Mouse (Mus musculus) hindbrain, embryonic 15.5 days (tissue): ENCODE data around the gene Gm1113. TPM values are rescaled to one million over a fixed set of nuclear protein-coding genes. Genes with fewer than 3 reads are reported as not detected.

ENCODE experiments used
- ATAC-seq: fragments of 200-750 bp; cut with Nextera tagmentation; 2 replicates; pipeline ENCODE4 v1.8.0; 2017; ENCODE audit warnings: low read depth, moderate number of reproducible peaks, moderate TSS enrichment; ENCODE audit not compliant: low FRiP score
- H3K27ac ChIP-seq: fragments of 300-500 bp; sonication (generic); replicated peaks from 2 replicates; pipeline ENCODE4 v1.5.1; 2015; ENCODE audit warnings: mild to moderate bottlenecking, inconsistent platforms
- H3K27me3 ChIP-seq: fragments of 300-500 bp; sonication (generic); 2 replicates; pipeline ENCODE4 v1.6.1; 2015; ENCODE audit warnings: control low read depth, inconsistent platforms
- H3K36me3 ChIP-seq: fragments of 300-500 bp; sonication (generic); 2 replicates; pipeline ENCODE4 v1.6.1; 2015; ENCODE audit warnings: control low read depth, inconsistent platforms
- H3K4me1 ChIP-seq: fragments of 300-500 bp; sonication (generic); replicated peaks from 2 replicates; pipeline ENCODE4 v1.6.1; 2015; ENCODE audit warnings: control low read depth, inconsistent platforms
- H3K4me2 ChIP-seq: fragments of 300-500 bp; sonication (generic); 2 replicates; pipeline ENCODE4 v1.6.1; 2015; ENCODE audit warnings: moderate library complexity, mild to moderate bottlenecking, inconsistent platforms
- H3K4me3 ChIP-seq: fragments of 300-500 bp; sonication (generic); 2 replicates; pipeline ENCODE4 v1.5.1; 2015; ENCODE audit warnings: mild to moderate bottlenecking, inconsistent platforms
- H3K9ac ChIP-seq: fragments of 300-500 bp; sonication (generic); 2 replicates; pipeline ENCODE4 v1.6.1; 2015; ENCODE audit warnings: inconsistent platforms
- H3K9me3 ChIP-seq: fragments of 300-500 bp; sonication (generic); 2 replicates; pipeline ENCODE4 v1.6.1; 2016; ENCODE audit warnings: control low read depth, inconsistent platforms
- WGBS: fragments of 180-500 bp; shearing (Covaris S2); methylation state at CpG from one replicate; pipeline ENCODE4 v1.1.7; 2015; 5-methylcytosine and 5-hydroxymethylcytosine counted together
- polyA plus RNA-seq: library from polyadenylated mRNA; unstranded; fragments of >200 nt; fragmentation: Nextera tagmentation; extraction: Ambion mirVana; gene quantifications from 2 replicates; pipeline ENCODE4 v1.2.1, GENCODE M21; 2015

Gene Gm1113
- polyA plus RNA-seq, 1 experiment from 2014 or later = not detected

DNA sequence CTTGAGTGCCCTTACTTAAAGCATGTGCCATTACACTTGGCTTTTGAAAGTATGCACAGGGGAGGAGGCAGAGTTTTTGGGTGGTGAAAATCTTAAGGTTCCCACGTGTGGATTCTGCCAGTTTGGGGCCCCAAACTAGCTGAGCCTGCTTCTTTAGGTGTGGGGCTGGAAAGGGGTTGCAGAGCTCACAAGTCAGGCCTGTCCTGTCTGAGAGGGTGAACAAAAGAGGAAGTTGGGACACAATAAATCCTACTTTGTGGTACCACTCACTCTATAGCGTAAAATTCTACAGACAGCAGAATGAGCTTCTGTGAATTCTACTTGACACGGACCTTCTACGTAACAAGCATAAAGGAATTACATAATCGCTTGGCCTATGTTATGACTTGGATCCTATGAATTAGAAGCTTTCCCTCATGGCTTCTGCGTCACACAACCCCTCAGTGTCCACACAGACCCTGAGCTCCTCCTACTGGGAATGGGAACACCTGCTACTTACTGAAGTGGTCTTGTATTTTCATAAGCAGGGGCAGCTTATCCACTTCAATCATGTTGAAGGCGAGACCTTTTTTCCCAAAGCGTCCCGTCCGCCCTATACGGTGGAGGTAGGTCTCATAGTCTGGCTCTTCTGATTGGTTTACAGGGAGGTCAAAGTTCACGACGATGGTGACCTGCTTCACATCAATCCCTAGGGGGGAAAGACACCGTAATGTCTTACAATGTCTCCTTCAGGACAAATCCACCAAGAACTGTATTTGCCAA, 25.2 kb upstream of the Gm1113 start:
- Histone ChIP-seq H3K4me1 (no peaks in the 10 kb centered on the region), H3K27ac (no peak overlapping the region), H3K27me3 (no peaks in the 10 kb centered on the region), H3K36me3 (peaks cover 46% of the 10 kb centered on the region), H3K4me2 (no peak overlapping the region), H3K4me3 (no peak overlapping the region), H3K9me3 (no peaks in the 10 kb centered on the region), H3K9ac (no peak overlapping the region)
- no peak for ATAC-seq
- WGBS = 88% methylated on average over 14 of the region's 14 CpGs

GRCm38 (mm10) chr9:35541941-35542340, 23.9 kb upstream of the Gm1113 start:
- Histone ChIP-seq H3K27ac (no peak overlapping the region), H3K4me2 (no peak overlapping the region), H3K4me1 (no peaks in the 10 kb centered on the region), H3K9me3 (no peaks in the 10 kb centered on the region), H3K4me3 (no peak overlapping the region), H3K27me3 (no peaks in the 10 kb centered on the region), H3K9ac (no peak overlapping the region), H3K36me3 (peaks cover 43% of the 10 kb centered on the region)
- 73% methylated on average over 6 of the region's 6 CpGs for WGBS
- no peak for ATAC-seq

DNA sequence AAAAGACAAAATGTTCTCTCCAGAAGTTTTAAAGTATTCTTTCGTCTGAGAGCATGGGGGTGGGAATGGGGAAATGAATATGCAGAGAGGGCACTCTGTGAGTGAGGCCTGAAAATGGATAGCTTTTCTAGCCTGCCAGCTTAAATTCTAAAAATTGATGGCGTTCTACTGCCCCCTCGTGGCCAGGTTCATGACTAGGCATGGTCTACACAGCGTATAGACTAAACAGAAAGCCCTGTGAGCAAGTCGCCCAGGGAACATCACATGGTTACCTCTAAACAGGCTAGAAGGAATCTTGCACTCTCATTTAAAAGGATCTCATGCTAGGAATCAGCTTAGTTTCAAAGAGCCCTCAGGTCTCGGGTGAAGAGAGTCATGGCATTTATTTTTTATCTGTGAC, 23.4 kb upstream of the Gm1113 start:
- Histone ChIP-seq H3K9me3 (no peaks in the 10 kb centered on the region), H3K4me1 (no peaks in the 10 kb centered on the region), H3K4me3 (no peak overlapping the region), H3K27me3 (no peaks in the 10 kb centered on the region), H3K27ac (no peak overlapping the region), H3K9ac (no peak overlapping the region), H3K36me3 (peaks cover 38% of the 10 kb centered on the region), H3K4me2 (no peak overlapping the region)
- ATAC-seq = peak; percentile 79
- WGBS = 7% methylated on average over 6 of the region's 6 CpGs

DNA sequence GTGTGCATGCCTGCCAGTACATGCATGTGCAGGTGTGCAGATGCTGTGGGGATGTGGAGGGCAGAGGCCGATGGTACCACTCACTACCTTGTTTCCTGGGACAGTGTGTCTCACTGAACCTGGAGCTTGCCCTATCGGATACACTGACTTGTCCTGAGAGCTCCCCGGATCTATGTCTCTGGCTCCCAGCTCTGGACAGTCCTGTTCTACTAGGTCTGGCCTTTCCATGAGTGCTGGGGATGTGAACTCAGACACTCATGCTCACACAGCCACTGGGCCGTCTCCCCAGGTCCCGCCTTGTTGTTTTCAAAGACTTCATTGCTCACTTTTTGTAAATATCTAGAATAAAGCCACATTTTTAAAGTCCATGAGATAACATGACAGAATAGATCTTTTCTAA, 23.0 kb upstream of the Gm1113 start:
- no peaks in the 10 kb centered on the region for H3K9me3 ChIP-seq
- H3K4me2 ChIP-seq = no peak overlapping the region
- H3K36me3 ChIP-seq = peaks cover 36% of the 10 kb centered on the region
- no peaks in the 10 kb centered on the region for H3K27me3 ChIP-seq
- 0 out of 2 replicates have a peak, but pooled peaks have one; percentile 1 for ATAC-seq
- H3K4me1 ChIP-seq = no peaks in the 10 kb centered on the region
- H3K4me3 ChIP-seq = no peak overlapping the region
- H3K27ac ChIP-seq = no peak overlapping the region
- no peak overlapping the region for H3K9ac ChIP-seq
- 87% methylated on average over 5 of the region's 5 CpGs for WGBS

DNA sequence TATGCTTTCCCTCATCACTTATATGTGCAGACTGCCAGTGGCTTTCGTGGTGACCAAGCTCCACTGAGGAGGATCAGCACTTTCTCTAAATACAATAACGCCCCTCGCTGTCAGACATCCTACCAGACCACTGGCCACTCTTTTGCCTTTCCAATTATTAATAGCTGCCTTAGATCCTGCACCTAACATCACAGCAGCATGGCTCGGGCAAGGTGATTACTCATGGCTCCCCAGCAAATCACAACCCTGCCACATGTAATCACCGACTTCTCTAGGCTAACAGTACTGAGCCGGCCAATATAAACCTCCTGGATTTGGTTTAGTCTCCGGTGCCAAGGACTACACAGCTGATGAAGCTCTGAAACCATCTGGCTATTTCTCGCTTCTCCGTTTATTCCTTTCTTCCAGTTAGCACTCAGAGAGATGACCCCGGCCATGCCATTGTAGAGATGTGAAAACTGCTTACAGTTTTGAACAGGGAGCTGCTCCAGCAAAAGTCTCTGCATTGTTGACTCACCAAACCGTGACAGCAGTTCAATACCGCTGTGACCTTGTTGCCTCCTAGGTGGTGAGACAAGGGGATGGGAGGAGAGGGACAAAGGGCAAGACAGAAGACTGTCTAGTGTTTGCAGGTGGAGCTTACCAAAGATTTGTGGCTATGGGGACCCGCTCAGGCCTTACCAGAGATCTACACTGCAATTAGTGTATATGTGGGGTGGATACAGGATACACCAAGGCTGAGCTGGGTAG, 21.1 kb upstream of the Gm1113 start:
- H3K27ac ChIP-seq = no peak overlapping the region
- 66% methylated on average over 13 of the region's 13 CpGs for WGBS
- peaks cover 22% of the 10 kb centered on the region for H3K36me3 ChIP-seq
- ATAC-seq = no peak
- H3K4me1 ChIP-seq = no peaks in the 10 kb centered on the region
- no peak overlapping the region for H3K9ac ChIP-seq
- no peaks in the 10 kb centered on the region for H3K9me3 ChIP-seq
- H3K4me2 ChIP-seq = no peak overlapping the region
- no peak overlapping the region for H3K4me3 ChIP-seq
- no peaks in the 10 kb centered on the region for H3K27me3 ChIP-seq

DNA sequence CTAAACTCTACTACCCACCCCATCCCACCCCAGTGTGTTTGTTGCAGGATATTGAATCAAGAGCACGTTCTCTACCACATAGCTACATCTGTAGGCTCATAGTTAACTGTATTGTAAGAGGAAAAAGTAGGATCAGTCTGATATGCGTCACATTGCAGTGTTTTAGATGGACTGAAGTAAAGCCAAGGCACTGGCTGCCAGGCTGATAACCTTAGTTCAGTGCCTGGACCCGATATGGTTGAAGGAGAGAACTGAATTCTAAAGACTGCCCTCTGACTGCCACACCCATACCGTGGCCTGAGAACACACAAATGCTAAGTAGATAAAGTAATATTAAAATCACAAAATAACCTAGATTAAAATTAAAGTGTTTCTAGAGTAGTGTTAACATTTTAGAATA, 17.8 kb upstream of the Gm1113 start:
- Histone ChIP-seq H3K4me1 (no peaks in the 10 kb centered on the region), H3K4me3 (no peak overlapping the region), H3K27ac (no peak overlapping the region), H3K4me2 (no peak overlapping the region), H3K27me3 (0 out of 2 replicates have a peak, but pooled peaks cover 9% of the 10 kb centered on the region), H3K9ac (no peak overlapping the region), H3K9me3 (no peaks in the 10 kb centered on the region), H3K36me3 (peaks cover 3% of the 10 kb centered on the region)
- 87% methylated on average over 4 of the region's 4 CpGs for WGBS
- ATAC-seq = no peak

DNA sequence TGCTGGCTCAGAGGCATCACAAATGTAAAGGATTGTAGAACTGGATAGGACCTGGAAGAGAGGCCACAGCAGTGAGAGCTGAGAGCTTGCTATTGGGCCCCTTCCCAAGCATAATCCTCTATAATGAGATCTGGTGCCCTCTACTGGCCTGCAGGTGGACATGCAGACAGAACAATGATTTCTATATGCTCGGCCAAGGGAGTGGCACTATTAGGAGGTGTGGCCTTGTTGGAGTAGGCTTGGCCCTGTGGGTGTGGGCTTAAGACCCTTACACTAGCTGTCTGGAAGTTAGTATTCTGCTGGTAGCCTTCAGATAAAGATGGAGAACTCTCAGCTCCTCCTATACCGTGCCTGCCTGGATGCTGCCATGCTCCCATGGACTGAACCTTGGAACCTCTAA, 17.0 kb upstream of the Gm1113 start:
- WGBS = 8% methylated on average over 2 of the region's 2 CpGs
- H3K36me3 ChIP-seq = no peaks in the 10 kb centered on the region
- ATAC-seq = peak; percentile 86

DNA sequence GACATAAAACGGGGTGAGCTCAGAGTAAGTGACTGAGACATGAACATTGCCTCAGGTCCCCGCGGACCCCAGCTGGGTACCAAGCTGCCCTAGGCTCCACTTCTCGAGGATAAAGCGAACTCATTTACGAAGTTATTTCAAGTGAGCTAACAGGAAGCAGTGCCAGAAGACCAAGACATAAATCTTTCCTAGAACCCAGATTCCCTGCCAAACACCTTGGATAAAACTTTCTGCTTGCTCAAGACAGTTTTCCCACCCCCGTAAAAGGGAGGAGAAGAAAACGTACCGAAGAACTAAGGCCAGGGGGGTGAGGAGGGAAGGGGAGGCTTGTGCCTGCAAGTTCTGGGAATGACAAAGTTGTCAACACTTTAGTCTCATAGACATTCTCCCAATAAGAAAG, 15.2 kb upstream of the Gm1113 start:
- H3K27ac ChIP-seq = no peak overlapping the region
- H3K4me1 ChIP-seq = no peaks in the 10 kb centered on the region
- 0 out of 2 replicates have a peak, but pooled peaks cover 9% of the 10 kb centered on the region for H3K27me3 ChIP-seq
- WGBS = 84% methylated on average over 9 of the region's 9 CpGs
- no peak for ATAC-seq
- H3K9ac ChIP-seq = no peak overlapping the region
- no peak overlapping the region for H3K4me2 ChIP-seq
- no peaks in the 10 kb centered on the region for H3K9me3 ChIP-seq
- H3K36me3 ChIP-seq = no peaks in the 10 kb centered on the region
- no peak overlapping the region for H3K4me3 ChIP-seq

More for the DNA sequence above, 17.0 kb upstream of the Gm1113 start:
- Histone ChIP-seq H3K4me1 (no peaks in the 10 kb centered on the region), H3K9me3 (no peaks in the 10 kb centered on the region), H3K4me3 (no peak overlapping the region), H3K9ac (no peak overlapping the region), H3K27ac (no peak overlapping the region), H3K27me3 (0 out of 2 replicates have a peak, but pooled peaks cover 9% of the 10 kb centered on the region), H3K4me2 (no peak overlapping the region)

DNA sequence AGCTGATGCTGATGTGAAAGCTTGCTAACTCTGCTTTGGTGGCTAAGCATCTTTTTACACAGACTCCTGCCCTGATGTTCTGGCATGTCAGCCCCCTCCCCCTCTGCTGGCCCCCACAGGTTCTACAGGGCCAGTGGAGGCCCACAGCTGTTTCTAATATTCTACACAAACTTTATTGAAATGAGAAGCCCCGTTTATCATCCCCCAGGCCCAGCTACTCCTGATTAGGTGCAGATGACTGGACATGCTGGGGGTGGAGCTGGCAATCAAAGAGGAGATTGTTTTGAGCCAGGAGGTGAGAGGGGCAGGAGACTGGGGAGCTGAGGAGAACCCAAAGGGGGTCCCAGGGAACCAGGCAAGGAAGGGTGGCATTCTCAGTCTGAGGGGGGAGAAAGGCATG, 11.7 kb upstream of the Gm1113 start:
- H3K9ac ChIP-seq = no peak overlapping the region
- 0 out of 2 replicates have a peak, but pooled peaks cover 9% of the 10 kb centered on the region for H3K27me3 ChIP-seq
- ATAC-seq = no peak
- H3K4me1 ChIP-seq = no peaks in the 10 kb centered on the region
- no peaks in the 10 kb centered on the region for H3K36me3 ChIP-seq
- H3K9me3 ChIP-seq = no peaks in the 10 kb centered on the region
- H3K4me3 ChIP-seq = no peak overlapping the region
- WGBS = 10% methylated on average over 1 of the region's 1 CpGs
- no peak overlapping the region for H3K27ac ChIP-seq
- no peak overlapping the region for H3K4me2 ChIP-seq

GRCm38 (mm10) chr9:35529141-35529540, 11.1 kb upstream of the Gm1113 start:
- Histone ChIP-seq H3K4me1 (peaks cover 6% of the 10 kb centered on the region), H3K9ac (no peak overlapping the region), H3K27ac (no peak overlapping the region), H3K4me2 (no peak overlapping the region), H3K9me3 (no peaks in the 10 kb centered on the region), H3K36me3 (no peaks in the 10 kb centered on the region), H3K4me3 (no peak overlapping the region), H3K27me3 (0 out of 2 replicates have a peak, but pooled peaks cover 9% of the 10 kb centered on the region)
- 66% methylated on average over 3 of the region's 3 CpGs for WGBS
- ATAC-seq = no peak

DNA sequence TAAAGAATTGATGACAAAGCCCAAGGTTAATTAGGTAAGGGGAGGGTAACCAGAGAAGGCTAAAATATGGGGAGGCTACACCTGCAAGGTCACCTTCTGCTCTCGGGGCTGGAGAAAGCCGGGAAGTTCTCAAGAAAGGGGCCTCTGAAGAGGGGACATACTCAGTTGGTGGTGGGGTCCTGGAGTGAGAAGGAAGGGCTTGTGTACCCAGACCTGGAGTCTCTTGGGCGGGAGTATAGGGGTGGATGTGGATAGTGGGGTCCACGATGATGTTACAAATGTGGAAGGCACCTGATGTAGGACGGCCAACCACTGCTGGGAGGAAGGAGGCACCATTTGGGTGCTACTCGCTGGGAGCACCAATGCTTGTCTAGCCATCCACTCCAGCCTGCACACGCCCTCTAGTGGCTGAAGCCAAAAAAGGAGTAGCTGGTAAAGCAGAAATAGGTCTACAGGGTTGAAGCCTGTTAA, 5.9 kb upstream of the Gm1113 start:
- Histone ChIP-seq H3K36me3 (no peaks in the 10 kb centered on the region), H3K9ac (no peak overlapping the region), H3K4me1 (peaks cover 20% of the 10 kb centered on the region), H3K9me3 (no peaks in the 10 kb centered on the region), H3K4me3 (no peak overlapping the region), H3K27ac (peak overlapping the region; percentile 53), H3K4me2 (peak overlapping the region; percentile 18), H3K27me3 (no peaks in the 10 kb centered on the region)
- WGBS = 13% methylated on average over 7 of the region's 7 CpGs
- ATAC-seq = peak; percentile 72

DNA sequence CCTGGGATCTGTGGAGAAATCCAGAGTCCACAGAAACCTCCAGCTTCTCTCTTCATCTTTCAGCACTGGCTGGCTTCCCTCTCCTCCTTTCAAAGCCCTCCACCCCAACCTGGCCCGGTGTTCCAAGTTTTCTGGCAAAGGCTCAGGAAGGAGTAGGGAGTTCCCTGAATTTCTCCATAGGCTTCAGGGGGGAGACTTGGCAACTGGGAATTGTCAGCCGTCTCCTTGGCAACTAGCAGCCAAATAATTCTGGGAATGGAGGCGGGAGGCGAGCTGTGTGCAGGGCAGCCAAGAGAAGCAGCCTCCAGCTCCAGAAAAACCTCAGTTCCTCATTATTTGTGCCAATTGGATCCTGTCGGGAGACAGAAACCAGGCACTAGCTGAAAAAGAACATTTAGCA, 5.5 kb upstream of the Gm1113 start:
- Histone ChIP-seq H3K9ac (no peak overlapping the region), H3K9me3 (no peaks in the 10 kb centered on the region), H3K4me2 (peak overlapping the region; percentile 18), H3K27me3 (no peaks in the 10 kb centered on the region), H3K27ac (peak overlapping the region; percentile 53), H3K36me3 (no peaks in the 10 kb centered on the region), H3K4me3 (no peak overlapping the region), H3K4me1 (peaks cover 20% of the 10 kb centered on the region)
- 19% methylated on average over 5 of the region's 5 CpGs for WGBS
- peak; percentile 85 for ATAC-seq
